Mouse (Mus musculus): Measurements from ENCODE around the gene Nuak2.

GRCm38 (mm10) chr1:132296051-132296450 is 19.9 kb upstream of the Nuak2 start:
- TF ChIP-seq CTCF (IDR thresholded peaks at IDR 0.05; ENCODE audit: extremely low read depth, insufficient read length, insufficient replicate concordance, low read depth, low read length) (no peak), POLR2A (IDR thresholded peaks at IDR 0.05; ENCODE audit: low read depth, low read length) (no peak)
